Mouse (Mus musculus) MEL (cell line): ENCODE measurements at regions not wholly inside any gene's neighbourhood (a gene's known extent, or its start where the extent isn't known, plus 50 kb on each side); places are given as distances from the start of the nearest gene placed in this dataset.

ENCODE experiments used
- DNase-seq: peaks from one replicate; pipeline ENCODE4 v3.0.0; 2011; ENCODE audit warnings: low read depth, low spot score
- H3K27ac ChIP-seq: 2 replicates; pipeline ENCODE4 v1.5.1; 2012; ENCODE audit warnings: low read depth, mild to moderate bottlenecking, control low read depth, low read length, moderate library complexity; ENCODE audit not compliant: control insufficient read depth
- H3K27me3 ChIP-seq, 2 experiments: fragments of 150-350 bp in 1 of 2; sonication (generic) in 1 of 2; 2 replicates each; pipeline ENCODE4 v1.6.1; 2012; ENCODE audit warnings: low read length in 2 of 2, mild to moderate bottlenecking in 2 of 2, improper control_type of control experiment in 1 of 2, moderate library complexity in 1 of 2; ENCODE audit not compliant: insufficient read depth in 2 of 2, control insufficient read depth in 1 of 2
- H3K36me3 ChIP-seq, 2 experiments: 2 replicates each; pipeline ENCODE4 v1.6.1; 2012 to 2014; ENCODE audit warnings: low read length in 2 of 2, improper control_type of control experiment in 1 of 2, inconsistent platforms in 1 of 2, mild to moderate bottlenecking in 1 of 2; ENCODE audit not compliant: insufficient read depth in 2 of 2, control insufficient read depth in 1 of 2
- H3K4me1 ChIP-seq, 2 experiments: fragments of 150-350 bp in 1 of 2; sonication (generic) in 1 of 2; 2 replicates each; pipeline ENCODE4 v1.6.1; 2012; ENCODE audit warnings: low read length in 2 of 2, improper control_type of control experiment in 1 of 2, mild to moderate bottlenecking in 1 of 2; ENCODE audit not compliant: insufficient read depth in 2 of 2, control insufficient read depth in 1 of 2
- H3K4me3 ChIP-seq, 2 experiments: fragments of 150-350 bp in 1 of 2; sonication (generic) in 1 of 2; 2 replicates each; pipeline ENCODE4 v1.5.1; 2012; ENCODE audit warnings: low read depth in 2 of 2, low read length in 2 of 2, mild to moderate bottlenecking in 2 of 2, moderate library complexity in 2 of 2, control low read depth in 1 of 2, improper control_type of control experiment in 1 of 2; ENCODE audit not compliant: control insufficient read depth in 1 of 2, insufficient read depth in 1 of 2
- H3K79me2 ChIP-seq: 2 replicates; pipeline ENCODE4 v1.6.1; 2012; ENCODE audit warnings: mild to moderate bottlenecking, low read length, moderate library complexity; ENCODE audit not compliant: control insufficient read depth, poor library complexity, insufficient read depth
- H3K9ac ChIP-seq: 2 replicates; pipeline ENCODE4 v1.6.1; 2012; ENCODE audit warnings: low read depth, mild to moderate bottlenecking, control low read depth, low read length, moderate library complexity; ENCODE audit not compliant: control insufficient read depth, poor library complexity, severe bottlenecking
- H3K9me3 ChIP-seq: fragments of 150-350 bp; sonication (generic); replicated peaks from 2 replicates; pipeline ENCODE4 v1.6.1; 2012; ENCODE audit warnings: mild to moderate bottlenecking, low read length, improper control_type of control experiment, moderate library complexity; ENCODE audit not compliant: insufficient read depth
- CHD1 ChIP-seq: IDR thresholded peaks from 2 replicates; pipeline ENCODE4 v1.6.1; 2012; ENCODE audit warnings: low read depth, mild to moderate bottlenecking, inconsistent platforms, low read length, improper control_type of control experiment
- CHD2 ChIP-seq: IDR thresholded peaks from 2 replicates; pipeline ENCODE4 v1.6.1; 2011; ENCODE audit warnings: low read length, improper control_type of control experiment
- CTCF ChIP-seq, 3 experiments: IDR thresholded peaks in 2 of 3; conservative IDR thresholded peaks in 1 of 3; 2 replicates each; pipeline ENCODE4 v1.5.1; 2011 to 2012; ENCODE audit warnings: low read length in 3 of 3, low read depth in 2 of 3, mild to moderate bottlenecking in 2 of 3, improper control_type of control experiment in 1 of 3, inconsistent platforms in 1 of 3, mixed read lengths in 1 of 3, moderate library complexity in 1 of 3; ENCODE audit not compliant: control insufficient read depth in 1 of 3, insufficient read depth in 1 of 3, poor library complexity in 1 of 3, severe bottlenecking in 1 of 3
- ELF1 ChIP-seq: IDR thresholded peaks from 2 replicates; pipeline ENCODE4 v1.6.1; 2014; ENCODE audit warnings: low read depth, mild to moderate bottlenecking, inconsistent platforms, low read length, improper control_type of control experiment, moderate library complexity
- EP300 ChIP-seq, 2 experiments: IDR thresholded peaks; 2 replicates each; pipeline ENCODE4 v1.6.1; 2011; ENCODE audit warnings: improper control_type of control experiment in 2 of 2, low read length in 2 of 2, low read depth in 1 of 2, mild to moderate bottlenecking in 1 of 2
- ETS1 ChIP-seq: IDR thresholded peaks from 2 replicates; pipeline ENCODE4 v1.6.1; 2012; ENCODE audit warnings: low read depth, mild to moderate bottlenecking, inconsistent platforms, low read length, improper control_type of control experiment, moderate library complexity
- GABPA ChIP-seq: IDR thresholded peaks from 2 replicates; pipeline ENCODE4 v1.6.1; 2012; ENCODE audit warnings: low read depth, mild to moderate bottlenecking, inconsistent platforms, low read length, improper control_type of control experiment, moderate library complexity
- JUND ChIP-seq: IDR thresholded peaks from 2 replicates; pipeline ENCODE4 v1.6.1; 2011; ENCODE audit warnings: low read depth, mild to moderate bottlenecking, improper control_type of control experiment, low read length
- KAT2A ChIP-seq: conservative IDR thresholded peaks from 2 replicates; pipeline ENCODE4 v1.6.1; 2012; ENCODE audit warnings: low read depth, low read length, improper control_type of control experiment, inconsistent platforms
- MAFK ChIP-seq: IDR thresholded peaks from 2 replicates; pipeline ENCODE4 v1.6.1; 2011; ENCODE audit warnings: low read depth, mild to moderate bottlenecking, low read length, improper control_type of control experiment, borderline replicate concordance
- MAX ChIP-seq: IDR thresholded peaks from 2 replicates; pipeline ENCODE4 v1.6.1; 2011; ENCODE audit warnings: low read length, improper control_type of control experiment
- MYB ChIP-seq: IDR thresholded peaks from 2 replicates; pipeline ENCODE4 v1.6.1; 2011; ENCODE audit warnings: mild to moderate bottlenecking, low read depth, low read length, improper control_type of control experiment
- MYC ChIP-seq: IDR thresholded peaks from 2 replicates; pipeline ENCODE4 v1.6.1; 2011; ENCODE audit warnings: low read depth, mild to moderate bottlenecking, low read length, improper control_type of control experiment, moderate library complexity
- NELFE ChIP-seq: IDR thresholded peaks from 2 replicates; pipeline ENCODE4 v1.6.1; 2011; ENCODE audit warnings: low read depth, low read length, improper control_type of control experiment
- NRF1 ChIP-seq: IDR thresholded peaks from 2 replicates; pipeline ENCODE4 v1.6.1; 2014; ENCODE audit warnings: low read depth, mild to moderate bottlenecking, inconsistent platforms, low read length, improper control_type of control experiment, moderate library complexity; ENCODE audit not compliant: poor library complexity, insufficient read depth, severe bottlenecking
- POLR2A ChIP-seq, 2 experiments: IDR thresholded peaks; 2 replicates each; pipeline ENCODE4 v1.6.1; 2011 to 2012; ENCODE audit warnings: low read length in 2 of 2, mild to moderate bottlenecking in 2 of 2, control low read depth in 1 of 2, improper control_type of control experiment in 1 of 2, low read depth in 1 of 2, moderate library complexity in 1 of 2; ENCODE audit not compliant: control insufficient read depth in 1 of 2, insufficient read depth in 1 of 2, poor library complexity in 1 of 2
- POLR2AphosphoS2 ChIP-seq: IDR thresholded peaks from 2 replicates; pipeline ENCODE4 v1.6.1; 2011; ENCODE audit warnings: low read length, improper control_type of control experiment
- POLR2AphosphoS5 ChIP-seq: IDR thresholded peaks from 2 replicates; pipeline ENCODE4 v1.6.1; 2012; ENCODE audit warnings: low read depth, borderline replicate concordance, mild to moderate bottlenecking, inconsistent platforms, low read length, moderate library complexity, mixed read lengths
- RAD21 ChIP-seq: IDR thresholded peaks from 2 replicates; pipeline ENCODE4 v1.6.1; 2011; ENCODE audit warnings: mild to moderate bottlenecking, low read depth, low read length, improper control_type of control experiment
- RCOR1 ChIP-seq: IDR thresholded peaks from 2 replicates; pipeline ENCODE4 v1.6.1; 2012; ENCODE audit warnings: low read depth, mild to moderate bottlenecking, inconsistent platforms, low read length, improper control_type of control experiment
- SIN3A ChIP-seq: IDR thresholded peaks from 2 replicates; pipeline ENCODE4 v1.6.1; 2012; ENCODE audit warnings: low read length, improper control_type of control experiment, inconsistent platforms
- TAL1 ChIP-seq: IDR thresholded peaks from 2 replicates; pipeline ENCODE4 v1.6.1; 2012; ENCODE audit warnings: mild to moderate bottlenecking, inconsistent platforms, low read length, moderate library complexity, mixed read lengths
- TCF12 ChIP-seq: IDR thresholded peaks from 2 replicates; pipeline ENCODE4 v1.6.1; 2014; ENCODE audit warnings: low read depth, mild to moderate bottlenecking, inconsistent platforms, low read length, improper control_type of control experiment, moderate library complexity
- USF2 ChIP-seq, 2 experiments: IDR thresholded peaks; 2 replicates each; pipeline ENCODE4 v1.6.1; 2011 to 2012; ENCODE audit warnings: improper control_type of control experiment in 2 of 2, low read length in 2 of 2, borderline replicate concordance in 1 of 2, inconsistent platforms in 1 of 2, low read depth in 1 of 2, mild to moderate bottlenecking in 1 of 2; ENCODE audit not compliant: insufficient read depth in 1 of 2
- ZKSCAN1 ChIP-seq: IDR thresholded peaks from 2 replicates; pipeline ENCODE4 v1.6.1; 2012; ENCODE audit warnings: low read depth, mild to moderate bottlenecking, inconsistent platforms, low read length, improper control_type of control experiment, moderate library complexity

- no peak for TF ChIP-seq EP300 (IDR thresholded peaks at IDR 0.05; ENCODE audit: low read depth in 1 of 2, low read length in 2 of 2)
- no peak for TF ChIP-seq MYC
- TF ChIP-seq ZKSCAN1 = no peak
- no peak for TF ChIP-seq CTCF (IDR thresholded peaks at IDR 0.05 in 2 of 3, conservative IDR thresholded peaks at IDR 0.05 in 1 of 3; ENCODE audit: control insufficient read depth in 1 of 3, insufficient read depth in 1 of 3, low read depth in 2 of 3, low read length in 3 of 3, poor library complexity in 1 of 3, severe bottlenecking in 1 of 3)
- no peak for TF ChIP-seq ETS1
- TF ChIP-seq POLR2AphosphoS5 = no peak
- TF ChIP-seq JUND = no peak
- no peak for TF ChIP-seq TAL1
- no peak for TF ChIP-seq TCF12
- no peak for TF ChIP-seq ELF1
- Histone ChIP-seq H3K9ac (no peak overlapping the region), H3K4me3 (no peak overlapping the region), H3K9me3 (no peaks in the 10 kb centered on the region), H3K36me3 (no peaks in the 10 kb centered on the region), H3K27me3 (no peaks in the 10 kb centered on the region), H3K27ac (no peak overlapping the region), H3K4me1 (no peaks in the 10 kb centered on the region), H3K79me2 (no peaks in the 10 kb centered on the region)
- DNase-seq = no peak
Observed at GRCm38 (mm10) chr14:104006426-104006825, 162.2 kb upstream of the Ednrb start.

GRCm38 (mm10) chr14:104005132-104005531 is 160.9 kb upstream of the Ednrb start:
- H3K36me3 ChIP-seq = no peaks in the 10 kb centered on the region
- DNase-seq = no peak
- no peaks in the 10 kb centered on the region for H3K9me3 ChIP-seq
- no peaks in the 10 kb centered on the region for H3K27me3 ChIP-seq
- no peaks in the 10 kb centered on the region for H3K4me1 ChIP-seq
- no peak overlapping the region for H3K27ac ChIP-seq
- H3K9ac ChIP-seq = no peak overlapping the region
- no peak for TF ChIP-seq CHD1
- no peak for TF ChIP-seq TAL1
- no peak for TF ChIP-seq MAX
- no peak for TF ChIP-seq POLR2AphosphoS2
- no peak overlapping the region for H3K4me3 ChIP-seq
- no peaks in the 10 kb centered on the region for H3K79me2 ChIP-seq

DNA sequence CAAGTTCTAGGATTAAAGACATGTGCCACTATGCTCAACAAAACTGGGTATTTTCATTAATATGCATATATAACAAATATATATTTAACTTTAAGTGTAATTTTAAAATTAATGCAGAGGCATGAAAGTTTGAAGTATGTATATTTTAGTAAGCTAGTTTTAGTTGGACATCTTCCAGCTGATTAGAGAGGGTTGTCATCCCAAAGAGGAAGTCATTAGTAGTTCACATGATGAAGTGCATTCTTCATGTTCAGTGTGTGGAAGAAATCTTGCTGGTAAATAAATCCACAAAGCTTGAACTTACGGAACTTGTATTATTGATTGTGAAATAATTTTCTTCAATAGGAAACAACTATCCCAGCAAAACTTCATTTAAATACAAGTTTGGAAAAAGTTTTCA is 158.2 kb upstream of the Ednrb start:
- Histone ChIP-seq H3K27ac (no peak overlapping the region), H3K9me3 (no peaks in the 10 kb centered on the region), H3K27me3 (no peaks in the 10 kb centered on the region), H3K4me3 (no peak overlapping the region), H3K36me3 (no peaks in the 10 kb centered on the region), H3K9ac (no peak overlapping the region), H3K79me2 (no peaks in the 10 kb centered on the region), H3K4me1 (no peaks in the 10 kb centered on the region)
- DNase-seq = peak; percentile 6
- TF ChIP-seq JUND (no peak), POLR2A (IDR thresholded peaks at IDR 0.05; ENCODE audit: control insufficient read depth in 1 of 2, insufficient read depth in 1 of 2, low read depth in 1 of 2, low read length in 2 of 2, poor library complexity in 1 of 2) (no peak), KAT2A (no peak), NELFE (no peak), USF2 (IDR thresholded peaks at IDR 0.05; ENCODE audit: borderline replicate concordance in 1 of 2, insufficient read depth in 1 of 2, low read depth in 1 of 2, low read length in 2 of 2) (no peak), POLR2AphosphoS2 (no peak), CHD1 (no peak), MAX (no peak), RAD21 (no peak), NRF1 (no peak), MAFK (no peak), SIN3A (no peak), MYB (no peak), RCOR1 (no peak), ETS1 (no peak), ZKSCAN1 (no peak), CHD2 (no peak), GABPA (no peak)
